Mouse (Mus musculus) spleen, adult 2 months (tissue): ENCODE results near the gene Trim13.

ENCODE experiments used
- CTCF ChIP-seq: fragments of 200-500 bp; IDR thresholded peaks from 2 replicates; pipeline ENCODE4 v1.5.1; 2011; ENCODE audit warnings: mild to moderate bottlenecking, inconsistent platforms; ENCODE audit not compliant: insufficient read depth, insufficient read length, insufficient replicate concordance; ENCODE audit errors: extremely low read depth
- POLR2A ChIP-seq: fragments of 200-500 bp; IDR thresholded peaks from 2 replicates; pipeline ENCODE4 v1.6.1; 2011; ENCODE audit warnings: low read depth, low read length, inconsistent platforms

DNA sequence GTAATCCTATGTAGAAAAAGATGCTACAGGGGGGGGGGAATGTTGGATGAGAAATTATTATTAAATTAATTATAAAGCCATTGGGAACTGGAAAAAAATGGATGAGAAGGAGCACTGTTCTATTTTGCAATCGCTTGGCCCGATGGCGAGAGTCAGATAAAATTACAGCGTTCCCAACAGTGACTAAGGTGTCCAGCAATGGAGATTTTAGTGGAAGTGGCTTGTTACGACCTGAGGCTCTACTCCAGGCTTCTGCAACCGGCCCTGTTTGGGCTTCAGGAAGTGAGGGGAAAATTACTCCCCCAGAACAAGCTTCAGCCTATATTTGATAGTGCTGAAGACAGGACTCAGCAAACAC lies 42.1 kb upstream of the Trim13 start:
- TF ChIP-seq CTCF (no peak), POLR2A (no peak)
